8 mouse cellular contexts compared by ENCODE assay signal in the genomic region with DNA sequence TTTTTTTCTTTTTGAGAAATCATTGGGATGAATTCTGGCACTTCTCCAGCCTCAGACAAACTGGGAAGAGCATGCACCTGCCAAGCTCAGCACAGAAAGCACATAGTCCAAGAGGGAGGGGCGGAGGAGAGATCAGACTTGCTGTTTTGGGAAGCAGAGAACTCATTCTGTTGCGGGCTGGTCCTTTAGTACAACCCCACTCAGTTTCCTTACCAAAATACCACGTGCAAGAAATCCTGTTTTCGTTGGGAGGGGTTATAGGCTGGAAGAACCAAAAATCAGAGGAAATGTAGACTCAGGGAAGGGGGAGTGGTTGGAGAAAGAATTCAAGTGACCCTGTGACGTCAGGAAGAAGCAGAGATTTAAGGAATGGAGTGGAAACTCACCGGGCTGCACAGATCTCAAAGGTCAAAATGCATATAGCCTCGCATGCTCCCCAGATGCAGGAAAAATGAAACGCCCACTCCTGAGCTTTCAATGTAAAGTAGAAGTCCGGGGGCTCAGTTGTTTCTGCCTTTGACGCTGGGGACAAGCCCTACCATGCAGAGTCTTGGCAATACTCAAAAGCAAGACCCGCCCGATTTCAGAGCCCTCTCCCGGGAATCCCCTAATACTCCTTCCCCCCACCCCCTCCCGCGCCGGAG. TPM values are rescaled to one million over a fixed set of nuclear protein-coding genes. Genes with fewer than 3 reads are reported as not detected.
DNase-seq lines count a peak whose midpoint lies in the region; ATAC-seq and TF ChIP-seq lines count a peak whose summit lies in the region.

No protein-coding gene starts in this region.

- H3K4me1 ChIP-seq in thymus, adult 2 months (replicated peaks; ENCODE audit: control insufficient read depth, insufficient read depth, low read length), result peaks cover 10% of the 10 kb centered on the region; the same call in 1 of the 2 replicates
- H3K4me1 ChIP-seq in hindbrain, embryonic 15.5 days (replicated peaks), result peaks cover 19% of the 10 kb centered on the region
- peaks cover 7% of the 10 kb centered on the region for H3K4me1 ChIP-seq in liver, embryonic 11.5 days (replicated peaks; ENCODE audit: control insufficient read depth, insufficient read depth, low read length)
- H3K4me1 ChIP-seq in stomach, embryonic 16.5 days (ENCODE audit: control insufficient read depth, insufficient read depth, low read length), result peaks cover 11% of the 10 kb centered on the region

- no peak for TF ChIP-seq POLR2A in thymus, adult 2 months (IDR thresholded peaks at IDR 0.05; ENCODE audit: control insufficient read depth, extremely low read depth, insufficient read depth, low read length, poor library complexity)

- ATAC-seq in hindbrain, embryonic 15.5 days (ENCODE audit: low FRiP score, low read depth), result peak; percentile 27
- ATAC-seq in liver, embryonic 11.5 days (replicated peaks; ENCODE audit: low FRiP score), result no peak
- peak; percentile 1 for ATAC-seq in stomach, embryonic 16.5 days (ENCODE audit: insufficient read depth, low FRiP score)

- H3K4me3 ChIP-seq in thymus, adult 2 months (ENCODE audit: control insufficient read depth, insufficient read depth, low read length), result peak overlapping the region; percentile 22
- H3K4me3 ChIP-seq in hindbrain, embryonic 15.5 days, result peak overlapping the region; percentile 80
- peak overlapping the region; percentile 88 for H3K4me3 ChIP-seq in liver, embryonic 11.5 days (ENCODE audit: low read depth, low read length)
- H3K4me3 ChIP-seq in stomach, embryonic 16.5 days (replicated peaks; ENCODE audit: low read length), result peak overlapping the region; percentile 95

- no peak for TF ChIP-seq CTCF in thymus, adult 2 months (IDR thresholded peaks at IDR 0.05; ENCODE audit: borderline replicate concordance, control insufficient read depth, extremely low read depth, insufficient read depth, low read length, poor library complexity)

- WGBS in thymus, adult 2 months, result 4% methylated on average over 16 of the region's 16 CpGs
- WGBS in hindbrain, embryonic 15.5 days, result under 1% methylated on average over 16 of the region's 16 CpGs
- WGBS in liver, embryonic 11.5 days, result 1% methylated on average over 16 of the region's 16 CpGs
- WGBS in stomach, embryonic 16.5 days, result under 1% methylated on average over 16 of the region's 16 CpGs

- peak; percentile 45 for DNase-seq in embryo, embryonic 10 days (ENCODE audit: low spot score)
- no peak for DNase-seq in embryo, embryonic 9.5 days (ENCODE audit: extremely low spot score)
- no peak for DNase-seq in thymus, adult 2 months
- no peak for DNase-seq in thymus, postnatal 4 days
- DNase-seq in liver, embryonic 11.5 days (ENCODE audit: low spot score), result no peak
- no peak for DNase-seq in urinary bladder, postnatal 25 days (ENCODE audit: low spot score)

- no peaks in the 10 kb centered on the region for H3K27me3 ChIP-seq in thymus, adult 2 months (ENCODE audit: control insufficient read depth, insufficient read depth, low read length)
- no peaks in the 10 kb centered on the region for H3K27me3 ChIP-seq in hindbrain, embryonic 15.5 days
- no peaks in the 10 kb centered on the region for H3K27me3 ChIP-seq in liver, embryonic 11.5 days (replicated peaks; ENCODE audit: control insufficient read depth, insufficient read depth, low read length)
- no peaks in the 10 kb centered on the region for H3K27me3 ChIP-seq in stomach, embryonic 16.5 days (ENCODE audit: control insufficient read depth, insufficient read depth, low read length)

- no peaks in the 10 kb centered on the region for H3K9me3 ChIP-seq in hindbrain, embryonic 15.5 days
- H3K9me3 ChIP-seq in liver, embryonic 11.5 days (ENCODE audit: control insufficient read depth, low read length), result no peaks in the 10 kb centered on the region
- H3K9me3 ChIP-seq in stomach, embryonic 16.5 days (replicated peaks; ENCODE audit: control insufficient read depth, low read length), result no peaks in the 10 kb centered on the region

- no peak overlapping the region for H3K27ac ChIP-seq in thymus, adult 2 months (ENCODE audit: control insufficient read depth, insufficient read depth, low read length)
- peak overlapping the region; percentile 65 for H3K27ac ChIP-seq in hindbrain, embryonic 15.5 days (replicated peaks)
- H3K27ac ChIP-seq in liver, embryonic 11.5 days (ENCODE audit: low read depth, low read length), result no peak overlapping the region
- H3K27ac ChIP-seq in stomach, embryonic 16.5 days (ENCODE audit: low read length), result peak overlapping the region; percentile 3; the same call in 1 of the 2 replicates

- no peaks in the 10 kb centered on the region for H3K36me3 ChIP-seq in thymus, adult 2 months (ENCODE audit: control insufficient read depth, insufficient read depth, low read length)
- H3K36me3 ChIP-seq in hindbrain, embryonic 15.5 days, result no peaks in the 10 kb centered on the region
- no peaks in the 10 kb centered on the region for H3K36me3 ChIP-seq in liver, embryonic 11.5 days (ENCODE audit: control insufficient read depth, insufficient read depth, low read length)
- no peaks in the 10 kb centered on the region for H3K36me3 ChIP-seq in stomach, embryonic 16.5 days (ENCODE audit: control insufficient read depth, insufficient read depth, low read length)

- H3K9ac ChIP-seq in hindbrain, embryonic 15.5 days, result peak overlapping the region; percentile 42
- no peak overlapping the region for H3K9ac ChIP-seq in liver, embryonic 11.5 days (ENCODE audit: low read depth, low read length)
- peak overlapping the region; percentile 41 for H3K9ac ChIP-seq in stomach, embryonic 16.5 days (ENCODE audit: low read length)

- peak overlapping the region; percentile 69 for H3K4me2 ChIP-seq in hindbrain, embryonic 15.5 days
- H3K4me2 ChIP-seq in liver, embryonic 11.5 days, result peak overlapping the region; percentile 82
- peak overlapping the region; percentile 77 for H3K4me2 ChIP-seq in stomach, embryonic 16.5 days (ENCODE audit: low read depth, low read length)

RNA-seq across cellular contexts. Expression of a gene that starts 0.4 kb away (rescaled TPM):
- 0.34 and 0.36 TPM in 2 replicates for polyA plus RNA-seq in thymus, adult 2 months (2012; rRNA removed)
- 5.5 and 5.9 TPM in 2 replicates for polyA plus RNA-seq in hindbrain, embryonic 15.5 days (2015; fragmentation: Nextera tagmentation; extraction: Ambion mirVana)
- polyA plus RNA-seq in liver, embryonic 11.5 days (2014; fragmentation: Nextera tagmentation; extraction: Ambion mirVana), result 0.13 and 0.32 TPM in 2 replicates
- 0.93 and 1.4 TPM in 2 replicates for polyA plus RNA-seq in stomach, embryonic 16.5 days (2015; fragmentation: Nextera tagmentation; extraction: Ambion mirVana)

RNA-seq across cellular contexts. Expression of a gene that starts 0.6 kb away (rescaled TPM):
- polyA plus RNA-seq in thymus, adult 2 months (2012; rRNA removed), result 40.1 and 40.8 TPM in 2 replicates
- 24.7 and 26.4 TPM in 2 replicates for polyA plus RNA-seq in hindbrain, embryonic 15.5 days (2015; fragmentation: Nextera tagmentation; extraction: Ambion mirVana)
- polyA plus RNA-seq in liver, embryonic 11.5 days (2014; fragmentation: Nextera tagmentation; extraction: Ambion mirVana), result 14.0 and 17.7 TPM in 2 replicates
- polyA plus RNA-seq in stomach, embryonic 16.5 days (2015; fragmentation: Nextera tagmentation; extraction: Ambion mirVana), result 30.0 and 32.6 TPM in 2 replicates

Comparison
In these comparisons a context has a peak if more than half of its experiments do, and no peak if none do; other contexts are left out.
1. H3K27ac ChIP-seq: peak in hindbrain, embryonic 15.5 days (single experiment) and stomach, embryonic 16.5 days (single experiment); none in thymus, adult 2 months (single experiment) and liver, embryonic 11.5 days (single experiment).
2. H3K4me3 ChIP-seq: peak in every context shown above with its lines; median percentile 95 in stomach, embryonic 16.5 days; 88 in liver, embryonic 11.5 days; 80 in hindbrain, embryonic 15.5 days; 22 in thymus, adult 2 months.
3. Peak in every context shown above with its lines, with median percentiles within 50 percentile points of each other: H3K4me2 ChIP-seq.